Mouse (Mus musculus) 3134 (cell line): ENCODE results near the gene Unc13b.
A peak's percentile ranks its signal among the peaks of the same experiment; 100 is the strongest.

Experiments
- DNase-seq: peaks from one replicate; pipeline ENCODE4 v3.0.0-alpha.2; 2011; ENCODE audit warnings: low spot score; ENCODE audit not compliant: insufficient read length; ENCODE audit errors: extremely low read depth

Unc13b gene

GRCm38 (mm10) chr4:43058753-43059654 lies at the start of gene Unc13b:
TSS of gene Unc13b (plus strand) at chr4:43058953.
- no peak for DNase-seq

GRCm38 (mm10) chr4:43010161-43011038 lies 48.4 kb upstream of the Unc13b start, which contains the start of gene Fancg:
TSS of gene Fancg (minus strand) at chr4:43010506.
- peak; percentile 93 for DNase-seq

- peak; percentile 41 for DNase-seq
Measured at GRCm38 (mm10) chr4:43012091-43012490, 46.7 kb upstream of the Unc13b start.

GRCm38 (mm10) chr4:43018156-43018555 lies 40.6 kb upstream of the Unc13b start:
- DNase-seq, result no peak

GRCm38 (mm10) chr4:43019176-43019575 lies 39.6 kb upstream of the Unc13b start:
- DNase-seq, result no peak

GRCm38 (mm10) chr4:43019641-43020465 lies 38.9 kb upstream of the Unc13b start:
- DNase-seq, result no peak

- no peak for DNase-seq
Measured at GRCm38 (mm10) chr4:43020876-43021275, 37.9 kb upstream of the Unc13b start.

GRCm38 (mm10) chr4:43021341-43021740 lies 37.4 kb upstream of the Unc13b start:
- DNase-seq, result no peak

GRCm38 (mm10) chr4:43024673-43025072 lies 34.1 kb upstream of the Unc13b start:
- no peak for DNase-seq

- peak; percentile 97 for DNase-seq
Measured at GRCm38 (mm10) chr4:43025084-43025960, 33.4 kb upstream of the Unc13b start, which contains the start of gene Pigo. TSS of gene Pigo (minus strand) at chr4:43025819.

- no peak for DNase-seq
Measured at GRCm38 (mm10) chr4:43029121-43029520, 29.6 kb upstream of the Unc13b start.

- DNase-seq, result no peak
Measured at GRCm38 (mm10) chr4:43029749-43030148, 29.0 kb upstream of the Unc13b start.

GRCm38 (mm10) chr4:43030352-43030751 lies 28.4 kb upstream of the Unc13b start:
- DNase-seq, result no peak

GRCm38 (mm10) chr4:43030780-43031230 lies 27.9 kb upstream of the Unc13b start:
- no peak for DNase-seq

GRCm38 (mm10) chr4:43031237-43031995 lies 27.3 kb upstream of the Unc13b start, which contains the start of gene Stoml2:
TSS of gene Stoml2 (minus strand) at chr4:43031710.
- DNase-seq, result peak; percentile 91

GRCm38 (mm10) chr4:43032501-43032900 lies 26.3 kb upstream of the Unc13b start:
- no peak for DNase-seq

- no peak for DNase-seq
Measured at GRCm38 (mm10) chr4:43033481-43033880, 25.3 kb upstream of the Unc13b start.

- DNase-seq, result no peak
Measured at GRCm38 (mm10) chr4:43035851-43036250, 22.9 kb upstream of the Unc13b start.

- DNase-seq, result no peak
Measured at GRCm38 (mm10) chr4:43036356-43036755, 22.4 kb upstream of the Unc13b start.
